Mouse (Mus musculus) heart, postnatal 10 days (tissue): ENCODE data around the gene B4galnt1. TPM values are rescaled to one million over a fixed set of nuclear protein-coding genes. Genes with fewer than 3 reads are reported as not detected.
"Not testable (repeated sequence)": the region's sequence is repeated elsewhere in the genome, so short reads cannot be mapped to it uniquely, and the experiment has no call there.

Source experiments
- DNase-seq, 2 experiments: peaks; one replicate each; pipeline ENCODE4 v3.0.0; 2021
- intact Hi-C: fragments of 180-260 bp; cut with DNase I; formaldehyde crosslinking; loops from one replicate; pipeline ENCODE4 v1.15.1; 2025
- total RNA-seq, 2 experiments: library from RNA; stranded (reverse); gene quantifications; 2 replicates each; pipeline ENCODE4 v1.2.3; 2021

The B4galnt1 gene
- total RNA-seq, 2 experiments from 2014 or later = 3.6 to 3.8 TPM

DNA sequence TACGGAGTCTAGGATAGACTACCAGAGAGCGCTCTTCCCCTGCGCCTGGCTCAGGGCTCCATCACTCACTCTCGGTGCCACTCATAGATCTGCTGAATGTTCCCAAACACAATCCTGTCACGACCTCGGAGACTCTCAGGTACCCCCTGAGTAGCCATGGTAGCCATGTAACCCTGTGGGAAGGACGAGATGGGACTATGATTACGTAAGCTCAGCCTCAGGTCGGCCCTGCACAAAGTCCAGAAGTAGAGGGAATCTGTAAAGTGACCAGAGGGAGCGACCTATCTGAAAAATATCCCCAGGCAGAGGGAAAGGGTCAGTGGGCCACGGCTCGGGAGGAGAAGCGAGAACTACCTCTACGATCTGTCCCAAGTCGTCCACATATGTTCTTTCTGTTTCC is 20.5 kb downstream of the B4galnt1 start:
- intact Hi-C loops = no loop called here

DNA sequence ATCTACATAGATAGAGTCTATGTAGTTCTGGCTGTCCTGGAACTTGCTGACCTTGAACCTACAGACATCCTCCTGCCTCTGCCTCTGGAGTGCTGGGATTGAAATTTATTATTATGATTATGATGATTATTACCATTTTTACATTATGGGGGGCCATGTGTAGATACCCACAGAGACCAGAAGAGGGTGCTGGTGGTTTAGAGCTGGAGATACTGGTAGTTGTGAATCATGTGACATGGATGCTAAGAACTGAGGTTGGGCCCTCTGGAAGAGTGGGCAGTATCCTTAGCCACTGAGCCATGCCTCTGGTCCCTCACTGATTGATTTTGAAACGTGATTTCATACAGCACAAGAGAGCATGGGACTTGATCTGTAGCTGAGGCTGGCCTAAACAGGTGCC is 21.4 kb downstream of the B4galnt1 start:
- intact Hi-C loops = no loop called here
- DNase-seq = no peak

More for the DNA sequence above, 20.5 kb downstream of the B4galnt1 start:
- DNase-seq = no peak

DNA sequence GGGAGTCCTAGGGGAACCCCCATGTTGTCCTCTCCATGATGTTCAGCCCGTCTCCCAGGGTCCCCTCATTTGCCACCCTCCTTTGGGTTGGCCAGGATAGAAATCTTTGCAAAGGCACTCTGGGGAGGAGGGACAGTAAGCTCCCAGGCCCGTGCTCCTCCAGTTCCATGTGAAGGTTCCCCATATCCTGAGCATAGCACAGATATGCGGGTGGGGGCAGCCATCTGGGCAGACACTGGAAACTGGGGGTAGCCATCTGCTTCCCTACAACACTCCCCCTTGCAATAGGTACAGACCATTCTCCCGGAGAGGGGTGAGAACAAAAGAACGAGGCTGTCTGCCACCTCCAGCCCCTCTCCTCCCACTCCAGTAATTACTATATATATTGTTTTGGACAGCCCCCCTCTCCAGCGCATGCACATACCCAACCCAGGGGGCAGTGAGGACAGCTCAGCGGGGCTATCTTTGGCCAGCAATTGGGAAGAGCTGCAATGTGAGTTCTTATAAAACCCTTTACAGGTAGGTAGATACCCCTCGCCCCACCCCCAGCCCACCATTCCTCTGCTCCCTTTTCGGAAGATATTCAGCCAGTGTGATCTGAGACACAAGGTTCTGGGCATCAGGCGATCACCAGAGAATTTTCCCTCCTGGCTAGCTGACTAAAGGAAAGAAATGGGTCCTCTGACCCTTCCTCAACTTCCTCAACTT is 22.5 kb downstream of the B4galnt1 start:
- no peak for DNase-seq
- intact Hi-C loops = no loop called here

DNA sequence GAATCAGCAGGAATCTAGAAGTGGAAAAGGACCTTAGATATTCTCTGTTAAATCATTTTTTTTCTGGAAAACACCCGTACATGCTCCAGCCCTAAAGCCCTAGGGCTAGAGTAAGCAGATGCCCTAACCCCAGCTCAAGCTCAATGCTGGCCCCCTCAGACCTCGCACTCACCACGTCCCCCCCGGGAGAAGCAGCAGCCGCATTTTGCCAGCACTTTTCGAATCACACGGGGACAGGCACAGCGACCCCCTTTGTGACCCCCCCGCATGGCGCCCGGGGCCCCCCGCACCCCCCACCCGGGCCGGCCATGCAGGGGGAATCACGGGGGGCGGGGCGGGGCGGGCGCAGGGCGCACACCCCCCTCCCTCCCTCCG is 23.0 kb downstream of the B4galnt1 start:
- intact Hi-C loops = no loop called here

DNA sequence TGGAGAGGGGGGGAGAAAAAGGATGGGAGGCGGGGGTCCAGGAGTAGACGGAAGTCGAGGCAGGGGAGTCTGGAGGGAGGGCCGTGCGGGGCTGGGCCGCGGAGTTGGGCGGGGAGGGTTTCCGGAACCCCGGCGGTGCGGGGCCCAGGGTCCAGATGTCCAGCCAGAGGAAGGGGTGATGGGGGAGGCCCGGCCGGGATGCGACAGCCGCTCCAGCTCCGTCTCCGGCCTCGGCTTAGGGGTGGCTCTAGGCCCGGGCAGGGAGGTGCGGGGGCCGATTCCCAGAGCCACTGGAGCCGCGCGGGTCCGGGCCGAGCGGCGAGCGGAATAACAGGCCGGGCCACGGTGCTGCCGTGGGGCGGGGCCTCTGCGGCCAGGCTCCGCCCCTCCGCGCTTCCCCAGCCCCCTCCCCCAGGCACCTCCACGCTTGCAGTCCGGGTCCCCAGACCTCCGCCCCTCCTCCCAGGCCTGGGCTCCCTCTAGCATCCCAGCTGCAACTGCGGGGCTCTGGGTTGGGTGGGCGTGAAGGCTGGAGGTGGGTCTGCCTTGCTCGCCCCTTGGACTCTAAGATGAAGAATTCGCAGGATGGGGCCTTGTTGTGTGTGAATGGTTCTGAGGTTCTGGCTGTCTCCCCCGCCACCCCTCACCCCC is 23.6 kb downstream of the B4galnt1 start:
- intact Hi-C loops = no loop called here
- peak; percentile 64 to 70 for DNase-seq

More for the DNA sequence above, 23.0 kb downstream of the B4galnt1 start:
- DNase-seq = no peak

DNA sequence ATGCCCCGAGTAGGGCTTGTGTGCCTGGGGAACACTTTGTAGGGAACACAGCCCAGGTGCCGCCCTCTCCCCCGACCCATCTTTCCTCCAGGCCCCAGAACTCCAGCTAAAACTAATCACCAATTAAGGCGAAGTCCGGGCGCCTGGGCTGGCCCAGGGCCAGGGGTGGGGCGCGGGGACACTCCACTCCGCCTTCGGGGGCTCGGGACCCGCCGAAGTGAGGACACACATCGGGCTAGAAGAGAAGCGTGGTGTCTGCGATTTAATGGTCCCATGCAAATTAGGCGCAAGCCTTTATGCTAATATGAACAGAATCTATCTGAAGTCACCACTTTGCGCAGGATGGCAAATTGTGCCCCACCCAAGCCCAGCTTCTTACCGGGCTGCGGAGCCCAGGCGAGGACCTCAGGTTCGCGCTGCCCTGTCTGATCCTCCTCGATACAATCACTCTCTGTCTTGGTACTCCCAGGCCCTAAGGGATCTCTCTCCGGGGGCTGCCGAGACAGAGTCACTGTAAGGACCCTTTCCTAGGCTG is 24.2 kb downstream of the B4galnt1 start:
- DNase-seq = peak; percentile 62 to 67
- intact Hi-C loops = no loop called here

DNA sequence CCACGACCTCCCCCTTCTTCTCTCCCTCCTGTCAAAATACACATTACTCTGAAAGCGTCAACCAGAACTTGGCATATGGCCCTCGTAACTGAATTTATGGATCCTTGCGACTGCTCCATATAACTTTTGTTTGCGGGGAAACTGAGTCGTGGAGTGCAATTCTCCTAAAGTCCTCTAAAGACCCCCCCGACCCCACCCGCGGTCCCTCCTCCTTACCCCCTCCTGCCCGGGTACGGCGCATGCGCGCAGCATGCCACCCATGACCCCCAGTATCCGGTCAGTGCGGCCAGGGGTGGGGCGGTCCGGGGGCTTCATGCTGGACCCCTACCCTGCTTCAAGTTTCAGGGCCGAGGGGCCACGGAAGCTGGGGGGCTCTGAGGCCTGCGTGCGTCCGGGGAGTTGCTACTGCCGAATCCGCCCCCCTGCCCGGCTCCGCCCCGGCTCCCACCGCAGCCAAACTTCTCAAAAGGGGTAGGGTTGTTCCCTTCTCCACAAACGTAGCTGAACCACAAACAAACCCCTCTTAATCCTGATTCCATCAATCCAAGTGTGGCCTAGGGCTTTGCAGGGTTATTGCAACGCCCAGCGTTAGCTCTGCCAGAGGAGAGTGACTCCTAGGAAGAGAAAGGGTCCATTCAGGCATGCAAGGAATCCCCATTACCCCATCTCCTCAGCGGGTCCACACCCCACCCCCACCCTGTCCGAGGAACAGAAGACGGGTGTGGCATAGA is 24.8 kb downstream of the B4galnt1 start, which contains the start of gene Arhgef25:
Arhgef25 (minus strand) TSS at position 433 of the 731 bp plus-strand sequence.
- intact Hi-C loops = loop anchor here (10.0 kb wide), 1 partner anchor 475 kb away; the partner anchor contains the start of genes Nab2 and Nemp1
- DNase-seq = peak; percentile 77 to 78

DNA sequence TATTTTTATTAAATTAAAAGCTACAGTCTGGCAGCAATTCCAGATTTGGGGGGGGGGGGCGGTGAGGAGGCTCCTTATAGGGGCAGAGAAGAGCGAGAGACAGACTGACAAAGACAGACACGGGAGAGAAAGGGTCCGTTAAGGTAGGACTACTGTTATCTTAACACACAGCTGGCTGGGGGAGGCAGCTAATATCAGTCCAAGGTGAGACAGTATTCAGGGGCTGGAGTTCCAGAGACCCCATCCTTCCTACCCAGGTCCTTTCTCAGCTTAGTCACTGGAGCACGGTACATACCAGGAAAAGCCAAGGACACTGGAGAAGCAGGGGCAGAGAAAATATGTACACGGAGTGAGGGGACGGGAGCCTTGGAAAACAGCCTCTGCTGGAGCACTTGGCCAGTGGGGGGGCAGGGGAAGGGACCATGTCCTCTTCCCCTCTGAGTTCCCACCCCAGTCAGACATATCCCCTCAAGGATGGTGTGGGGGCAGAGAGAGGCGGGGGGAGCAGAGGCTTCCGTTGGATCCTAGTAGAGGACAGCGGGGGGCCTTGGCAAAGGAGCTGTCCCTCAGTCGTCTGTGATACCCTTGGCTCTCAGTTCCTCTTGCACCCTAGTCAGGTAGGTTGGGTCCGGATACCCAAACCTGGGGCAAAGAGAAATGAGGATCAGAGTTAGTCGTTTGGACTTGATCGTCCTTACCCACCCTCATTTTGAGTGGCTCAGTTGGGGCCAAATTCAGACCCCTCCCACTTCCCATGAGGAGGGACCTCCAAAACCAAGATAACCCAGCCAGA is 25.6 kb downstream of the B4galnt1 start:
- no peak for DNase-seq
- intact Hi-C loops = loop anchor here (10.0 kb wide), 1 partner anchor 474 kb away; the partner anchor contains the start of genes Nab2 and Nemp1

DNA sequence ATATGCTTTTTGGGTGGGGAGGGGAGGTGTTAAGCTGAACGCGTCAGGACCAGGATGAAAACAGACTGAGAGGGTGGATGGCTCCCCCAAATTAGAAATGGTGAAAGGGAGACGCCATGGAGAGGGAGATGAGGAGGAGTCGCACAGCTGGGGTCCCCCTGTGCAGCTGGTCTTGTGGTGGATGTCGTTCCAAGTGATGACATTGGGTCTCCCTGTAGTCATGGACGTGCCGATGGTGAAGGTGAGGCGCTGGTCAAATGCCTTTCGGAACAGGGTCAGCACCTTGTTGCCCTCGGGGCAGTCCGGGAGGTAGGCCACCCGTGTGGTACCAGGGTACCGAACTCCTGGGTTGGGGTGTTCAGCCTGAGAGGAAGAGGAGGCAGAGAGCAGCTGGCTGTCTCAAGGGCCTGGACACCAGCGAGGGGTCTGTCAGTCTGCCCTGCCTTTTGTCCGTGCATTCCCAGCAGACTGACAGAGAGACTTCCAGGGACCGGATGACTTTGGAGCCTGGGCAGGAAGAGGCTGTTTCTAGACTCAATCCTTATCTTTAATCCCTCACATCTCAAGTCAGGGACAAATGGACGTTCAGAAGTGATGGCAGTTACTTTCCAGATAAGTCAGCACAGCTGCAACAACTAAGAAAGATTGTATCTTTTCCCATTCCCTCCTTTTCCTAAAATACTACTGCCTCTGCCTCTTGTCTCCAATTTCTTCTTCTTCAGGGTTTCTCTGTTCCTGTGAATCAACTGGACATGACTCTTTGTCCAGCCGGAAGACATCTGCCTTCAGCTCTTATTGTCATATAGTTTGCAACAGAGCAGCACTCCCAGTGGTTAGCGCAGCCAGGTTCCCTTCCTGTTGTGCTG is 26.4 kb downstream of the B4galnt1 start:
- intact Hi-C loops = loop anchor here (10.0 kb wide), 1 partner anchor 473 kb away; the partner anchor contains the start of genes Nab2 and Nemp1
- no peak for DNase-seq

DNA sequence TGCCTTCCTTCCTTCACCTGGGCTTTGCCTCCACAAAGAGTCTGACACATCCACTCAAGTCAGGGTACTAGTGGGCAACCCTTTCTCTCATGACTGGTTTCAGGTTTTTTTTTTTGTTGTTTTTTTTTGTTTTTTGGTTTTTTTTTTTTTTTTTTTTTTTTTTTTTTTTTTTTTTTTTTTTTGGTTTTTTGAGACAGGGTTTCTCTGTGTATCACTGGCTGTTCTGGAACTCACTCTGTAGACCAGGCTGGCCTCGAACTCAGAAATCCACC is 27.0 kb downstream of the B4galnt1 start:
- intact Hi-C loops = loop anchor here (10.0 kb wide), 1 partner anchor 473 kb away; the partner anchor contains the start of genes Nab2 and Nemp1
- not testable (repeated sequence) for DNase-seq

DNA sequence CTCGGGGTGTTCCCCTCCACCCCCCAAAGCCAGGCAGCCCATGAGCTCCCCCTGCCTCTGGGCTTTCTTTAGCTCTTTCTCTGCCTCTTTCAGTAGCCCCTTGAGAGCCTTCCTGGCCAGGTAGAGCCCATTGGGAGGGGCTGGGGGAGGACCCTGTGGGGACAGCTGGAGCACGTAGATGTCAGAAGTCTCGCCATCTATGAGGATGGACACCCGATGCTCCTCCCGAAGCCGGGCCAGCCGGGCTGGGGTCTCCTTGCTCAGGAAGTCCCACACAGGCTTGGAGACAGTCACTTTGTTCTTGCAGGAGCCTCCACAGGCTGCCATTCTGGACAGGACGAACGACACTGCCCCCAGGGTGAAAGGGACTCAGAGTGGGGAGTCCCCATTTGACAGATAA is 28.0 kb downstream of the B4galnt1 start:
- DNase-seq = no peak
- intact Hi-C loops = loop anchor here (10.0 kb wide), 1 partner anchor 472 kb away; the partner anchor contains the start of genes Nab2 and Nemp1

DNA sequence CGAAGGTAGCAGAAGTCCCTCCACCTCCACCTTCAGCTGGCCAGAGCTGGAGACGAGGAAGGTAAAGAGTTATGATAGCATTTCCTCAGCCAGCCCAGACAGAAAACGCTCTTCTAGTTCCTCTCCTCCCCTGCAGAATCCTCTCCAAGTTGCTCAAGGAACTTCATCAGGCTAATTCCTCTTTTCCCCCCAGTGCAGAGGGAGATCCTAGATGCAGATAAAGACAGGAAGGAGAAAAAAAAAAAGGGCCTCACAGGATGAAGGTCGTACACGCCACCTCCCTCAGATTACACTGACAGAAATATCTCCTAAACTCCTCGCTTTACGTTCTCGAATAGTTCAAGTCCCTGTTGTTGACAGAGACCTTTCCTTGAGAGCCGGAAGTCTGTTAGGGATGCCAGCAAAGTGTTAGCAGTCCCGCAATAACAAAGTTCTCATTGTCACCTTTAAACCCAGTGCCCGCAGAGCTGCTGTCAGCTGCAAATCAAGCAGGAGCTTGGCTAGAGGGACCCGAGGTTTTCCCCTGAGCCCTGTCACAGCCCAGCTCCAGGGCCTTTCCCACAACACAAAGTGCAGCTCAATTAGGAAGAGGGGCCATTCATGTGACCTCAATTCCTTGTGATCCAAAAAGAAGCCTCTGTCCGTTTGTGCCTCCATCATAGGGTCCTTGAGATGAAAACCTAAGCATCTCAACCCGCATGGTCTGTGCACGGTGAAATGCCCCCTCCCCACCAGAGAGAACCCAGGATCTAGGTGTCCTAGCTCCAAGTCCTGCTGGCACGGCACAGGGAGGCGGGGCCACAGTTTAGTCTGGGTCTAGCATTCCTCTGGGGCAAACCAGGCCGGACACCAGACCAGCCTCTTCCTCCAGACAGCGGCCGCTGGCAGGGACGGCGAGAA is 29.7 kb downstream of the B4galnt1 start:
- DNase-seq = peak; percentile 78 to 79

DNA sequence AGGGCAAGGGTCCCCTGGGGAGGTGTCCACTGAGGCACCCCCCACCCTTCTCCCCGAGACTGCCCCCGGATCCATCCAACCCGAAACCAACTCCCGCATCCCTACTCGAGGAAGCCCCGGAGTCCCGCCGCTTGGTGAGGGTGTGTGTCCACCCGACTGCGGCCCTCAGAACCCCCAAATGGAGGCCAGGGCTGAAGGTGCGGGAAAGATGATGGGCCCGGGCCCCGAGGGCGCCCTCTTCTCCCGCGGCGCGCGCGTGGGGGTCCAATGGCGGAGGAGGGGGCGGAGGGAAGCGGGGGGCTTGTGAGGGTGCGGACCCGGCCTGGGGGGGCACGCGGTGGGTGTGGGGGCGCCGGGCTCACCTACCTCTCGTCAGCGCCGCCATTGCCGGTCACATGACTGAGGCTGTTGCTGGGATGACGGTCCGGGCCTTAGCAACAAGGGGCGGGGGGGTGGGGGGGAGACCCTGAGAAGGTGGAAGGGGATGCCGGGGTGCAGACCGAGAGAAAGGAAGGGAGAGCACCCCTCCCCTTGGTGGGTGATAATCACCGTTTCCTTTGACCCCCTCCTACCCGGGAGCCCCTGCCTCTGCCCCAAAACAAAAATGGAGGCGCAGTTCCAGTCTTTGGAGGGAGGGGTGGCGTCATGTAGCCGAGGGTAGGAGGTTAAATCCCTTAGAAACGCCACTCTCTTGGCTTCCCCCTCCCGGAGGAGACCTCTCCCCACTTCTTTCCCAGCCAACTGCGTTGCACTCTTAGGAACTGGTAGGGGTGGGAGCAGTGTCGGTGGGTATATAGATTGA is 30.5 kb downstream of the B4galnt1 start, which contains the start of gene Dtx3:
Dtx3 (minus strand) TSS at position 401 of the 802 bp plus-strand sequence.
- intact Hi-C loops = loop anchor here (2.0 to 10.0 kb wide), 2 partner anchors 15 to 469 kb away; partner anchors contain the start of genes Nab2, Nemp1 and Slc26a10
- peak in 1 of 2 experiments; percentile 51 for DNase-seq

More for the DNA sequence above, 29.7 kb downstream of the B4galnt1 start:
- intact Hi-C loops = loop anchor here (2.0 to 10.0 kb wide), 2 partner anchors 14 to 470 kb away; partner anchors contain the start of genes Nab2, Nemp1 and Slc26a10

DNA sequence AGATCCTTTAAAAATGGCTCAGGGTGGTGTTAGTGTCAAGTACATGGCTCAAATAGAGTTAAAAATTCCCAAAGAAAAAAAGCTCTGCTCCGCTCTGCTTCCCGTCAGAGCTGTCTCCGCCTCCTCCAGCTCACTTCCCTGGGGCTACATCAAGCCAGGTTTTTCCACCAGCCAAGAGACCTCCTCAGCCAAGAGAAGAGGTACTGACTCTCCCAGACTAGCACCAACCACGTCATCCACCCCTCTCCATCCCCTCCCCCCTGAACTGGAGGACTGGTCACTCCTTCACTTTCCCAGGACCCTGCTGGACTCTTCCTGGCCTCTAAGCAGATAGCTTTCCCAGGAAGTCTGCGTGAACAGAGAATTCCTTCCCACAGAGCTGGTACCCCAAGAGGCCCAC is 31.4 kb downstream of the B4galnt1 start:
- intact Hi-C loops = loop anchor here (10.0 kb wide), 1 partner anchor 468 kb away; the partner anchor contains the start of genes Nab2 and Nemp1
- peak; percentile 82 to 86 for DNase-seq

DNA sequence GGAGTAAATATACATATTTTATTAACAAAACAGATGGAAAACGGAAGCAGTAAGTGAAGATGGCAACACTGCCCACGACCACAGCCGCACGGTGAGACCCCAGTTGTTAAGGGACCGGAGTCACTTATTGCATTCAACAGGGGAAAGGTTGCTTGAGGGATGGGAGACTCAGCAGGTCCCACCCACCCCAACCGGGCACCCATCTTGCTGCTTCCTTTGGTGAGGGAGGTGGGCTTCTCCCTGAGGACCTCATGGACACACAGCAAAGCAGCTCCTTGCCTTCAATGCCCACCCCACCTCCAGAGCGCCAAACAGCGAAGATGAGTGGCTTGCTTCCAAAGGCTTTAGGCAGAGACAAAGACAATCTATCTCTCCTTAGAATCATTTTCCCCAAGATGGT is 32.1 kb downstream of the B4galnt1 start:
- no peak for DNase-seq
- intact Hi-C loops = loop anchor here (10.0 kb wide), 1 partner anchor 468 kb away; the partner anchor contains the start of genes Nab2 and Nemp1

DNA sequence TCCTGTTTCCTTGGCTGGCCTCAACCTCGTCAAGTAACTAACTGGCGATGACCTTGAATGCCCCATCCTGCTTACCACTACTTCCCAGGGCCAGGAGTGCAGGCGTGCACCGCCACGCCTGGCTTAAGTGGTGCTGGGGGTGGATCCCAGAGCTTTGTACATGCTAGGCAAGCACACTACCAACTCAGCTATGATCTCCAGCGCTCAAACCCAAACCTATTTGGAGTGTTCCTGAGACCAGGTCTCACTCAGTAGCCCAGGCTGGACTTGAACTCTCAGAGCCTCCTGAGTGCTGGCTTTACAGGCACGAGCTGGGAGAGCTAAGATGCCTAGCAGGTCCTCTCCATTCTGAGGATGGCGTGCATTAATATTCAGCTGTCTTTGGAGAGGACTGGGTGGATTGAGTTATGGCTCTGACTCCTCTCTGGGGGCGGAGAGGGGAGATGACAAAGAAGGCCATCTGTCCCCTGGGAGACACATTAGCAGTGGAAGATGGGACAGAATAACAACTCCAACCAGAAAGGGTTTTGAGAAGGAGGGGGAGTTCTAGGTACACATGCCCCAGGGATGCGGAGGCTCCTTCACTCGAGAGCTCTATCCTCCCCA is 32.6 kb downstream of the B4galnt1 start:
- no peak for DNase-seq
- intact Hi-C loops = loop anchor here (10.0 kb wide), 1 partner anchor 467 kb away; the partner anchor contains the start of genes Nab2 and Nemp1
